Mouse (Mus musculus) kidney, adult 2 months (tissue): ENCODE measurements around the gene Slc7a14.
"Not testable (repeated sequence)": the region's sequence is repeated elsewhere in the genome, so short reads cannot be mapped to it uniquely, and the experiment has no call there.

Experiments
- CTCF ChIP-seq: fragments of 200-500 bp; conservative IDR thresholded peaks from 2 replicates; pipeline ENCODE4 v1.5.1; 2011; ENCODE audit warnings: low read depth, mild to moderate bottlenecking, control low read depth, low read length, moderate library complexity, mixed read lengths; ENCODE audit not compliant: insufficient read depth, insufficient read length
- POLR2A ChIP-seq: fragments of 200-500 bp; IDR thresholded peaks from one replicate; pipeline ENCODE4 v1.6.1; 2011; ENCODE audit warnings: low read depth, low read length, control low read depth

DNA sequence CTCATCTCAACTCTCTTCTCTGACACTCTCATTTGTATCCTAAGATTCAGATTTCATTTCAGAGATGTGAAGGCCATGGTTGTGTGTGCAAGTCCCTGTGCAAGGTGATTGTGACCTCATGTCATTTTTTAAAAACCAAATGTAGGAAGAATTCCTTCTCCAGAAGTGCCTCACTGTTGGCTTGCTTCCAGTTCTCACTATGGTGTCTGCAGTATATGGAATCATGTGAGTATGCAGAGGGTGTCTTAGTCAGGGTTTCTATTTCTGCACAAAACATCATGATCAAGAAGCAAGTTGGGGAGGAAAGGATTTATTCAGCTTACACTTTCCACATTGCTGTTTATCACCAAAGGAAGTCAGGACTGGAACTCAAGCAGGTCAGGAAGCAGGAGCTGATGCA, 36.9 kb downstream of the Slc7a14 start:
- TF ChIP-seq CTCF, POLR2A: not testable (repeated sequence)
